Mouse (Mus musculus) embryonic stem cell, embryonic (primary cell): ENCODE results near the gene Spindoc.

Experiments used
- CTCF ChIA-PET, 4 experiments: fragments of 300-600 bp in 2 of 4; fragments of 350-600 bp in 2 of 4; sonication (Branson Sonifier 250); formaldehyde crosslinking; loops; one replicate each; lab custom pipeline; 2022; ENCODE audit warnings: inconsistent platforms in 2 of 4; lab: Charles Lee
- POLR2A ChIA-PET, 4 experiments: fragments of 300-600 bp in 2 of 4; fragments of 350-600 bp in 2 of 4; sonication (Branson Sonifier 250); formaldehyde crosslinking; loops; one replicate each; lab custom pipeline; 2022; ENCODE audit warnings: antibody characterized with exemption in 4 of 4, inconsistent platforms in 1 of 4; lab: Charles Lee

Gene Spindoc

GRCm38 (mm10) chr19:7353636-7354035 lies 29.2 kb downstream of the Spindoc start:
- POLR2A ChIA-PET: interaction anchor here (0.6 to 12.6 kb wide), 50 partner anchors 8 to 1623 kb away, joined by 3 to 129 read pairs (median 4); partner anchors contain the start of genes Mark2 (in 3 of the 4), Spindoc (in 2 of the 4), 2700081O15Rik (in 1 of the 4) and Cox8a (in 1 of the 4)

GRCm38 (mm10) chr19:7352809-7353495 lies 29.8 kb downstream of the Spindoc start:
- ChIA-PET CTCF (interaction anchor here (0.5 to 2.6 kb wide), 16 partner anchors 8 to 484 kb away, joined by 3 to 8 read pairs (median 3); partner anchors contain the start of gene 2700081O15Rik (in 1 of the 4)), POLR2A (interaction anchor here (0.6 to 12.6 kb wide), 44 partner anchors 8 to 1623 kb away, joined by 3 to 129 read pairs (median 4); partner anchors contain the start of genes Mark2 (in 2 of the 4), Spindoc (in 2 of the 4), 2700081O15Rik (in 1 of the 4) and Cox8a (in 1 of the 4))

More at GRCm38 (mm10) chr19:7353636-7354035, 29.2 kb downstream of the Spindoc start:
- CTCF ChIA-PET: interaction anchor here (0.5 to 2.6 kb wide), 20 partner anchors 8 to 485 kb away, joined by 3 to 8 read pairs (median 3); partner anchors contain the start of genes 2700081O15Rik (in 1 of the 4) and Mark2 (in 1 of the 4)

GRCm38 (mm10) chr19:7349993-7350392 lies 32.8 kb downstream of the Spindoc start:
- ChIA-PET POLR2A (interaction anchor here (0.6 to 12.6 kb wide), 16 partner anchors 8 to 85 kb away, joined by 3 to 129 read pairs (median 4); partner anchors contain the start of genes Mark2 (in 3 of the 4) and Spindoc (in 1 of the 4)), CTCF (interaction anchor here in 1 of 4 experiments (0.5 to 1.2 kb wide), 4 partner anchors 47 to 1368 kb away, joined by 3 to 4 read pairs (median 3); no protein-coding TSS in a partner anchor)

GRCm38 (mm10) chr19:7345235-7345755 lies 37.5 kb downstream of the Spindoc start:
- CTCF ChIA-PET: interaction anchor here (0.5 to 2.0 kb wide), 30 partner anchors 9 to 288 kb away, joined by 3 to 20 read pairs (median 4); partner anchors contain the start of gene Cox8a (in 1 of the 4)
- POLR2A ChIA-PET: interaction anchor here (0.6 to 3.0 kb wide), 20 partner anchors 8 to 851 kb away, joined by 3 to 7 read pairs (median 3); partner anchors contain the start of gene Cox8a (in 1 of the 4)

GRCm38 (mm10) chr19:7342646-7343045 lies 40.1 kb downstream of the Spindoc start:
- CTCF ChIA-PET: interaction anchor here in 2 of 4 experiments (0.6 to 1.3 kb wide), 6 partner anchors 11 to 239 kb away, joined by 3 to 5 read pairs (median 3); no protein-coding TSS in a partner anchor
- POLR2A ChIA-PET: interaction anchor here (0.8 to 7.8 kb wide), 16 partner anchors 7 to 277 kb away, joined by 3 to 97 read pairs (median 9); partner anchors contain the start of genes Cox8a (in 1 of the 4), Naa40 (in 1 of the 4) and Rcor2 (in 1 of the 4)

- POLR2A ChIA-PET: interaction anchor here (0.6 to 7.8 kb wide), 71 partner anchors 8 to 1461 kb away, joined by 3 to 97 read pairs (median 4); partner anchors contain the start of genes Naa40 (in 2 of the 4), Cox8a (in 1 of the 4), Dnajc4 (in 1 of the 4) and Otub1 (in 1 of the 4)
Observed at GRCm38 (mm10) chr19:7341512-7342397, 41.0 kb downstream of the Spindoc start, which contains the start of gene Mark2. TSS of gene Mark2 (minus strand) at chr19:7341860.

GRCm38 (mm10) chr19:7340780-7341475 lies 41.9 kb downstream of the Spindoc start:
- ChIA-PET CTCF (interaction anchor here in 3 of 4 experiments (0.8 to 1.5 kb wide), 11 partner anchors 13 to 237 kb away, joined by 3 to 5 read pairs (median 3); no protein-coding TSS in a partner anchor), POLR2A (interaction anchor here in 3 of 4 experiments (0.8 to 7.8 kb wide), 50 partner anchors 8 to 1373 kb away, joined by 3 to 97 read pairs (median 4); partner anchors contain the start of genes Cox8a (in 1 of the 3), Dnajc4 (in 1 of the 3), Naa40 (in 1 of the 3) and Otub1 (in 1 of the 3))

More at GRCm38 (mm10) chr19:7341512-7342397, 41.0 kb downstream of the Spindoc start, which contains the start of gene Mark2:
- CTCF ChIA-PET: interaction anchor here (0.6 to 1.3 kb wide), 18 partner anchors 9 to 362 kb away, joined by 3 to 6 read pairs (median 3); partner anchors contain the start of gene Rcor2 (in 1 of the 4)

- CTCF ChIA-PET: interaction anchor here in 3 of 4 experiments (0.6 to 1.5 kb wide), 5 partner anchors 22 to 71 kb away, joined by 3 to 8 read pairs (median 3); no protein-coding TSS in a partner anchor
- POLR2A ChIA-PET: interaction anchor here in 3 of 4 experiments (0.8 to 7.8 kb wide), 28 partner anchors 8 to 134 kb away, joined by 3 to 97 read pairs (median 4); partner anchors contain the start of genes Naa40 (in 1 of the 3), Otub1 (in 1 of the 3) and Rcor2 (in 1 of the 3)
Observed at GRCm38 (mm10) chr19:7340371-7340779, 42.4 kb downstream of the Spindoc start.

- CTCF ChIA-PET: interaction anchor here (0.6 to 1.5 kb wide), 6 partner anchors 23 to 160 kb away, joined by 3 to 18 read pairs (median 4); no protein-coding TSS in a partner anchor
Observed at GRCm38 (mm10) chr19:7339867-7340266, 42.9 kb downstream of the Spindoc start.

GRCm38 (mm10) chr19:7339026-7339425 lies 43.8 kb downstream of the Spindoc start:
- ChIA-PET CTCF (interaction anchor here in 2 of 4 experiments (0.8 to 1.0 kb wide), 3 partner anchors 31 to 70 kb away, joined by 3 read pairs; no protein-coding TSS in a partner anchor), POLR2A (interaction anchor here in 3 of 4 experiments (0.9 to 7.8 kb wide), 25 partner anchors 7 to 121 kb away, joined by 3 to 97 read pairs (median 5); partner anchors contain the start of genes Rcor2 (in 2 of the 3) and Cox8a (in 1 of the 3))

More at GRCm38 (mm10) chr19:7339867-7340266, 42.9 kb downstream of the Spindoc start:
- POLR2A ChIA-PET: interaction anchor here in 3 of 4 experiments (0.8 to 7.8 kb wide), 27 partner anchors 8 to 133 kb away, joined by 3 to 97 read pairs (median 4); partner anchors contain the start of genes Rcor2 (in 2 of the 3), Cox8a (in 1 of the 3) and Otub1 (in 1 of the 3)

GRCm38 (mm10) chr19:7337781-7338342 lies 44.9 kb downstream of the Spindoc start:
- ChIA-PET POLR2A (interaction anchor here in 3 of 4 experiments (0.6 to 7.8 kb wide), 28 partner anchors 11 to 384 kb away, joined by 3 to 97 read pairs (median 3); partner anchors contain the start of genes Rcor2 (in 2 of the 3) and Naa40 (in 1 of the 3)), CTCF (interaction anchor here in 3 of 4 experiments (0.6 to 1.2 kb wide), 3 partner anchors 59 to 210 kb away, joined by 3 read pairs; no protein-coding TSS in a partner anchor)

GRCm38 (mm10) chr19:7335656-7336055 lies 47.1 kb downstream of the Spindoc start:
- POLR2A ChIA-PET: interaction anchor here in 2 of 4 experiments (1.3 to 7.8 kb wide), 7 partner anchors 11 to 101 kb away, joined by 3 to 97 read pairs (median 15); partner anchors contain the start of gene Rcor2 (in 1 of the 2)
- CTCF ChIA-PET: no interaction called here

- ChIA-PET POLR2A (interaction anchor here in 3 of 4 experiments (0.5 to 4.1 kb wide), 17 partner anchors 7 to 63 kb away, joined by 3 to 34 read pairs (median 4); partner anchors contain the start of gene Mark2 (in 3 of the 3)), CTCF (interaction anchor here in 2 of 4 experiments (0.8 to 1.2 kb wide), 2 partner anchors 60 to 70 kb away, joined by 3 read pairs; no protein-coding TSS in a partner anchor)
Observed at GRCm38 (mm10) chr19:7334049-7334448, 48.7 kb downstream of the Spindoc start.

GRCm38 (mm10) chr19:7321391-7321790 lies 61.4 kb downstream of the Spindoc start:
- POLR2A ChIA-PET: interaction anchor here in 2 of 4 experiments (1.0 to 2.1 kb wide), 9 partner anchors 9 to 282 kb away, joined by 3 to 7 read pairs (median 4); partner anchors contain the start of genes Mark2 (in 1 of the 2) and Stip1 (in 1 of the 2)

More at GRCm38 (mm10) chr19:7321391-7321790, 61.4 kb downstream of the Spindoc start:
- CTCF ChIA-PET: interaction anchor here in 1 of 4 experiments (0.5 kb wide), 1 partner anchor 86 kb away, joined by 3 read pairs; no protein-coding TSS in a partner anchor
